Mouse (Mus musculus): Measurements from ENCODE around the gene Rabgap1l. TPM values are rescaled to one million over a fixed set of nuclear protein-coding genes. Genes with fewer than 3 reads are reported as not detected.
A peak's percentile ranks its signal among the peaks of the same experiment; 100 is the strongest.

The Rabgap1l gene
- total and polyA plus RNA-seq, 2 experiments from 2014 or later = 27.4 to 140 TPM

- H3K4me2 ChIP-seq (ENCODE audit: low read depth) = no peak overlapping the region
- H3K4me3 ChIP-seq (ENCODE audit: low read depth, low read length) = no peak overlapping the region
- ATAC-seq (no peak), DNase-seq (no peak)
- no peak for TF ChIP-seq CTCF (IDR thresholded peaks at IDR 0.05; ENCODE audit: low read depth)
- no peak overlapping the region for H3K27ac ChIP-seq (ENCODE audit: low read depth, low read length)
- WGBS = 72% methylated on average over 3 of the region's 3 CpGs
- H3K9me3 ChIP-seq (ENCODE audit: low read length) = no peaks in the 10 kb centered on the region
- H3K4me1 ChIP-seq (ENCODE audit: insufficient read depth) = no peaks in the 10 kb centered on the region
- no peak overlapping the region for H3K9ac ChIP-seq
- no peaks in the 10 kb centered on the region for H3K36me3 ChIP-seq (ENCODE audit: insufficient read depth)
- H3K27me3 ChIP-seq (ENCODE audit: insufficient read depth, low read length) = no peaks in the 10 kb centered on the region
Measured at GRCm38 (mm10) chr1:160596948-160597270, 196.1 kb downstream of the Rabgap1l start.

- no peaks in the 10 kb centered on the region for H3K27me3 ChIP-seq (ENCODE audit: insufficient read depth, low read length)
Measured at GRCm38 (mm10) chr1:160596252-160596947, 196.6 kb downstream of the Rabgap1l start.

GRCm38 (mm10) chr1:160594576-160594975, 198.4 kb downstream of the Rabgap1l start:
- 81% methylated on average over 1 of the region's 1 CpGs for WGBS

More at GRCm38 (mm10) chr1:160596252-160596947, 196.6 kb downstream of the Rabgap1l start:
- no peaks in the 10 kb centered on the region for H3K9me3 ChIP-seq (ENCODE audit: low read length)
- ATAC-seq (no peak), DNase-seq (no peak)
- no peak overlapping the region for H3K4me3 ChIP-seq (ENCODE audit: low read depth, low read length)
- H3K4me2 ChIP-seq (ENCODE audit: low read depth) = no peak overlapping the region
- no peak overlapping the region for H3K27ac ChIP-seq (ENCODE audit: low read depth, low read length)
- no peak for TF ChIP-seq CTCF (IDR thresholded peaks at IDR 0.05; ENCODE audit: low read depth)
- no peak overlapping the region for H3K9ac ChIP-seq
- no peaks in the 10 kb centered on the region for H3K4me1 ChIP-seq (ENCODE audit: insufficient read depth)
- H3K36me3 ChIP-seq (ENCODE audit: insufficient read depth) = no peaks in the 10 kb centered on the region

GRCm38 (mm10) chr1:160594066-160594465, 198.9 kb downstream of the Rabgap1l start:
- Histone ChIP-seq H3K4me3 (ENCODE audit: low read depth, low read length) (no peak overlapping the region), H3K27ac (ENCODE audit: low read depth, low read length) (no peak overlapping the region), H3K27me3 (ENCODE audit: insufficient read depth, low read length) (no peaks in the 10 kb centered on the region), H3K4me1 (ENCODE audit: insufficient read depth) (no peaks in the 10 kb centered on the region), H3K36me3 (ENCODE audit: insufficient read depth) (no peaks in the 10 kb centered on the region), H3K9ac (no peak overlapping the region), H3K9me3 (ENCODE audit: low read length) (no peaks in the 10 kb centered on the region), H3K4me2 (ENCODE audit: low read depth) (no peak overlapping the region)
- ATAC-seq = no peak
- 87% methylated on average over 4 of the region's 4 CpGs for WGBS
- no peak for DNase-seq
- TF ChIP-seq CTCF (IDR thresholded peaks at IDR 0.05; ENCODE audit: low read depth) = no peak

More at GRCm38 (mm10) chr1:160594576-160594975, 198.4 kb downstream of the Rabgap1l start:
- ATAC-seq = no peak
- no peaks in the 10 kb centered on the region for H3K36me3 ChIP-seq (ENCODE audit: insufficient read depth)
- no peak overlapping the region for H3K9ac ChIP-seq
- TF ChIP-seq CTCF (IDR thresholded peaks at IDR 0.05; ENCODE audit: low read depth) = no peak
- H3K9me3 ChIP-seq (ENCODE audit: low read length) = no peaks in the 10 kb centered on the region
- H3K4me3 ChIP-seq (ENCODE audit: low read depth, low read length) = no peak overlapping the region
- no peak overlapping the region for H3K4me2 ChIP-seq (ENCODE audit: low read depth)
- H3K27me3 ChIP-seq (ENCODE audit: insufficient read depth, low read length) = no peaks in the 10 kb centered on the region
- H3K4me1 ChIP-seq (ENCODE audit: insufficient read depth) = no peaks in the 10 kb centered on the region
- no peak for DNase-seq
- H3K27ac ChIP-seq (ENCODE audit: low read depth, low read length) = no peak overlapping the region

GRCm38 (mm10) chr1:160588911-160589590, 204.0 kb downstream of the Rabgap1l start:
- H3K4me2 ChIP-seq (ENCODE audit: low read depth) = no peak overlapping the region
- H3K4me3 ChIP-seq (ENCODE audit: low read depth, low read length) = no peak overlapping the region
- H3K27ac ChIP-seq (ENCODE audit: low read depth, low read length) = no peak overlapping the region
- H3K27me3 ChIP-seq (ENCODE audit: insufficient read depth, low read length) = no peaks in the 10 kb centered on the region
- ATAC-seq (no peak), DNase-seq (no peak)
- TF ChIP-seq CTCF (IDR thresholded peaks at IDR 0.05; ENCODE audit: low read depth) = no peak
- H3K36me3 ChIP-seq (ENCODE audit: insufficient read depth) = no peaks in the 10 kb centered on the region
- WGBS = 42% methylated on average over 4 of the region's 4 CpGs
- H3K9me3 ChIP-seq (ENCODE audit: low read length) = no peaks in the 10 kb centered on the region
- no peak overlapping the region for H3K9ac ChIP-seq
- H3K4me1 ChIP-seq (ENCODE audit: insufficient read depth) = no peaks in the 10 kb centered on the region

GRCm38 (mm10) chr1:160579309-160580233, 213.4 kb downstream of the Rabgap1l start:
- no peak for TF ChIP-seq CTCF (IDR thresholded peaks at IDR 0.05; ENCODE audit: low read depth)
- Histone ChIP-seq H3K9me3 (ENCODE audit: low read length) (no peaks in the 10 kb centered on the region), H3K4me1 (ENCODE audit: insufficient read depth) (no peaks in the 10 kb centered on the region), H3K4me2 (ENCODE audit: low read depth) (peak overlapping the region; percentile 26), H3K4me3 (ENCODE audit: low read depth, low read length) (peak overlapping the region; percentile 26), H3K36me3 (ENCODE audit: insufficient read depth) (no peaks in the 10 kb centered on the region), H3K9ac (no peak overlapping the region), H3K27me3 (ENCODE audit: insufficient read depth, low read length) (no peaks in the 10 kb centered on the region), H3K27ac (ENCODE audit: low read depth, low read length) (0 out of 2 replicates have a peak overlapping the region, but pooled peaks have one; percentile 2)
- 46% methylated on average over 12 of the region's 12 CpGs for WGBS
- DNase-seq (peak; percentile 21), ATAC-seq (peak; percentile 56)

Data from forebrain, postnatal 0 days (tissue).